Mouse (Mus musculus): ENCODE data around the gene Pgp.

The Pgp gene

GRCm38 (mm10) chr17:24520450-24520849 lies 50.3 kb downstream of the Pgp start:
- in situ Hi-C loops (cut with MboI, MseI) = no loop called here
